Mouse (Mus musculus): ENCODE data around the gene Klk1b9.

DNA sequence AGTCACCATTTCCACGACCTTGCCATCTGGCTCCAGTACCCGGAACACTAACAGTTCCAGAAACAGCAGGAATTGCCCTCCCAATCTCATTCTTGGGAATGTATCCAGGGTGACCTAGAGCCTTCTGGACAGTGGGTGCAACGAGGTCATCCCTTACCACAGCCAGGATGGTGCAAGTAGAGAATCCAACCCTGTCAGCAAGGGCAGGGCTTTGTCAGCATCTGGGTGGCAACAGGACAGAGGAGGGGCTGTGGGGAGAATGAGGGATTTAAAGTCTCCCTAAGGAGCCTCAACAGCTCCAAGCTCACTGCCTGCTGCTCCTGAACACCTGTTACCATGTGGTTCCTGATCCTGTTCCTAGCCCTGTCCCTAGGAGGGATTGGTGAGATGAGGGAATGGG is 9.4 kb upstream of the Klk1b9 start, which contains the start of gene Klk1b1:
- TF ChIP-seq HCFC1 (IDR thresholded peaks at IDR 0.05; ENCODE audit: borderline replicate concordance, insufficient read depth, low read length) (no peak), CHD2 (IDR thresholded peaks at IDR 0.05; ENCODE audit: low read depth, low read length) (no peak), ZC3H11A (IDR thresholded peaks at IDR 0.05; ENCODE audit: borderline replicate concordance, low read depth, low read length) (no peak), ZNF384 (IDR thresholded peaks at IDR 0.05; ENCODE audit: low read depth, low read length) (no peak)

Measured in ES-E14 (cell line).